Mouse (Mus musculus) urinary bladder, adult 18-20 months (tissue): Measurements from ENCODE around the gene Gm3952.

ENCODE experiments used
- DNase-seq, 2 experiments: peaks; one replicate each; pipeline ENCODE4 v3.0.0; 2022; ENCODE audit warnings: low spot score in 2 of 2, mixed read lengths in 2 of 2

The Gm3952 gene

DNA sequence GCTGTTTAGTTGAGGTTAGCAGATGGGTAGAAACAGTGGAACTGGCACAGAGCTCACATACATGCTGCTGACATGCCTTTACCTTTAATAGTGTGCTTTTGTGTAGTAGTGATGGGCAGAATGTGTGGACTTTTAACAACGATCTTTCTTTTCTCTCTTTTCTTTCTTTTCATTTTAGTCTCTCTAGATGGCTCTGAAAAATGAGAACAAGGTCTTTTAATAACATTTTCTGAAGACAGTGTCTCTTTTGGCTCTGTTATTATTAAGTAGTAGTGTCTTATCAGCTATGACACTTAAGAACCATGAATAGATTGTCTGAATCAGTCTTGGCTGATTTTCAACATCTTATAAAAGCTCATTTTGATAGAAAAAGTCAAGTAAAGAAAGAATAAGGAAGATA is at the start of gene Gm3952:
Gene Gm3952, minus strand, starts transcription at position 101 of the 400 bp plus-strand sequence.
- DNase-seq = no peak

DNA sequence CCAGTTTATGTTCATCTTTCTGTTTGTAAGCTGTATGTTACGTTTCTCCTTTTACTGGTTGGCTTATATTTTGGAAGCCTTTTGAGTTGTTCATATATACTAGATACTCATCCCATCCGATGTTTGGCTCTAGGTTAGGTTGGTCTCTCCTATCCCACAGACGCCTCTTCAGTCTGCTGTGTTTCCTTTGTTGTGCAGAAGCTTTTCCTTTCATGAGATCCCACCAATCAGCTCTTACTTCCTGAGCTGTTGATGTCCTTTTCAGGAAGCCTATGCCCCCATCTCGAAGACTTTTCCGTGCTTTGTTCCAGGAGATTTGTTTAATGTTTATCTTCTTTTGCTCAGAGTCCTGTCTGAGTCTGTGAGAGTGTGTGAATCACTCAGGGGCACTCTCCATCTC is 45.3 kb upstream of the Gm3952 start:
- DNase-seq = no peak

DNA sequence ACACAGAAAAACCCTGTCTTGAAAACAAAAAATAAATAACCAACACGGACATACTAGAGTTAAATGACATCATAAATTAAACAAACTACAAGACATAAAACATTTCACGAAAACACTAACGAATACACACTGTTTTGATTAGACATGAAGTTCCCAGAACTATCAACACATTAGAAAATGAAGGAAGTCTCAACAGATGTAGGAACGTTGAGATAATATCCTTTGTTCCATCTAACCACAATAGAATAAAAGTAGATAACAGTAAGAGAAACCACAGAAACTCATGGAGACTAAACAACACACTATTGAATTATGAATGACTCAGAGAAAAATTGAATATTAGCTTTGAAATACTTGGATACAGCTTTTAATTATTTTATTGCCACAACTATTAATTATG is 14.0 kb upstream of the Gm3952 start:
- DNase-seq = no peak

DNA sequence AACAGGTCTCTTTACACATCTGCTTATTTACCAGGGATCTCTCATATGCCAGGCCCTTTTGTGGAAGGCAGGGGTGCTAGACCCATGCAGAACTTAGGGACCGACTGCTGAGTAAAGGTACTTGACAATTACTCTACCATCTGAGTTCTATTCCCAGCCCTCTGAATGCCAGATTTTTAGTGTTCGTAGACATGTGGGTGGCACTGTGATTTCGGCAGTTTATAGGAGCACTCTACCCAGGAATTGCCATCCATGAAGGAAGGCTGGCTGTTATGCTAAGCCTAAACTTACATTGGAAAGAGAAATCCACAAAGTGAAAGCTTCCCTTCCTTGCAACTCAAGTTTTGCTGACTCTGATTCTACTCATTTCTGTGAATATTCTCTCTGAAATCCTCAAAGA is 62.8 kb downstream of the Gm3952 start:
- no peak for DNase-seq

DNA sequence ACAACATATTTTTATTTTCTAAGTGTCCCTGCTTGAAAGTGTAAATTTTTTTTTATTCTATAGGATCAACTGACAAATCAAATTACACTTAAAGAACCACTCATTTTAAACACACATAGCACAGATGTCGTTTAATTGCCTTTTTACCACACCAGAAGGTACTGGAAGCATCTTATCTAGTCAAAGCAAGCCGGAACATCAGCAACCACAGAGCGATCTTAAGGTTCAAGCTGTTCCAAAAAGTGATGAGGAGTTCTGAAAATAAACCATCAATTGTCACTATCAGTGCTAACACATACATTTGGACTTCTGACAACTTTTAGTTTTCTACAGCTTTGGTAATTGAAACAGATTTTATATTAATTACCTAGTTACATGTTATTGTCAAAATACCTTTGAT is 64.4 kb downstream of the Gm3952 start:
- no peak for DNase-seq

- DNase-seq = no peak
Observed at GRCm38 (mm10) chr8:128732254-128732653, 66.2 kb downstream of the Gm3952 start.

DNA sequence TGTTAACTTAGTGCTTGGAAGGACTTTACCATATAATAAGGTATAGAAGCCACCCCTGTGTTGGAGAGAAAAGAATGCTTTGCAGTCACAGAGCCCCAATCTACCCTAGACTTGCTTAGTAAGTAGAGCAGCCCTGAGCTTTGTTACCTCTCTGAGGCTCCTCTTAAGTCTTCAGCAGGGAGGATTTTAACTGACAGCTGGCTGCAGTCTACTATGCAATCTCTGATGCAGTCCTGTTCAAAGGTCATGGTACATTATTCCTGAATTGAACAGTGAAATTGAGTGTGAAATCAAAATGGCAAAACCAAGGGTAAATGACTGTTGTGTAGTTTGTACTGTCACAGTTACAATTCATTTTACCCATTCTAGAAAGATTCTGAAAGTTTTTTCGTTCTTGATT is 71.3 kb downstream of the Gm3952 start:
- DNase-seq = no peak

- DNase-seq = no peak
Observed at GRCm38 (mm10) chr8:128724819-128725218, 73.7 kb downstream of the Gm3952 start.

- no peak for DNase-seq
Observed at GRCm38 (mm10) chr8:128716184-128716583, 82.3 kb downstream of the Gm3952 start.

GRCm38 (mm10) chr8:128709261-128709660 is 89.2 kb downstream of the Gm3952 start:
- peak; percentile 46 to 62 for DNase-seq

DNA sequence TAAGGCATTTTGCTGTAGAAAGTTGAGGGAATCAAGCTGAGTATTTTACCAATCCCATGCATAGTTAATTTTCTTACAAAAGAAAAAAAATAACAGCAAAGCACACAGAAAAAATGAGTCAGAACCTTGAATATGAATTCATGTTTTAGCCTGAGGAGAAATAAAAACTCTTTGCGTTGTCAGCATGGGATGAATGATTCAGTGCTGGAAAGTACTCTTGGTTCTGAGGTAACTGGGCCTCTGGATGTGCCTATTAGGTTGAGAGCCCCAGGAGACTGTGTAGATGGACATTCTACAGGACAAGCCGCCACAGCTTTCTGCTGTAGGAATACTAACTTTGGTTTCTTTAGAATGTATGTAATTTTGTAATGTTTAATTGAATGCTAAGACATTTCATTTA is 93.7 kb downstream of the Gm3952 start:
- DNase-seq = no peak

- no peak for DNase-seq
Observed at GRCm38 (mm10) chr8:128704376-128704775, 94.1 kb downstream of the Gm3952 start.

DNA sequence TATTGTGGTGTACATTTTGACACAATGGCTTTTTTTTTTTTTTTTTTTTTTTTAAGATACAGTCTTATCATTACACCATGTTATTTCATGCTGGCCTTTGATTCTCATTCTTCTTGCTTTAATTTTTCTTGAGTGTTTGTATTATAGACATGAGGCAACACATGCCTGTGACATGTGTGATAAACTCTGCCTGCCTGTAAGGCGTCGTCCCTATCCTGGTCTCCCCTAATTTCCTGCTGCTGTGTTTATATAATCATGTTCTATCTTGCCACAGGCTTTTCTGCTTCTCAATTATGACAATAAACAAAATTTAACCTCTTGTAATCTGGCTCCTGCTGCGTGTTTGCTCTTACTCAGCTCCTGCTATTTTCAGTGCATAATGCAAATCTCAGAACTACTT is 100.5 kb downstream of the Gm3952 start:
- DNase-seq = no peak

DNA sequence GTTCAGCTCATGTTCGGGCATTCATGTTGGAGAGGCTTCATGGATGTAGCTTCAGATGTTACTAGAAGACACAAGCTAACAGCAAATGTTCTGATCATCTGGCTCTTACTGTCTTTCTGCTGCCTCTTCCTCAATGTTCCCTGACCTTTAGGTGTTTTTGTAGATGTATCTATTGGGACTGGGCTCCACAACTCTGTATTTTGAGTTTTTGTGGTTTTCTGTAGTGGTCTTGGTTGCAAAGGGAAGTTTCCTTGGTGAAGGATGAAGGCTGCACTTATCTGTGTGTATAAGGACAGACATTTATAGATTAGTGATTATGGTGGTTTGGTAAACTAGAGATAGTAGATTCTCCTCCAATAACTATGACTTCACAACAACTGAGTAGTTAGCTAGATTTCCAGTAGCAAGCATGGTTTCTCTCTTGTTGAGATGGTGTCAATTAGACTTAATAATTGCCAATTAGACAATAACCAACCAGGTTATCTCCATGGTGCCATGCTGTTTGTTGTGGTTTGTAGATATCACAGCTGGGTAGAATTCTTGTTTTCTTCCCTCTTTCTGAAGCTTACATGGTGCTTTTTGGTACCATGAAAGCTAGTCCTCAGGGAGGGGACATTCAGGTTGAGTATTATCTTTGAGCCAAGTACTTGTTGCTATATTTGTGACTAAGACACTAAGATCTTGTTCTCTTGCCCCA is 101.6 kb downstream of the Gm3952 start:
- DNase-seq = no peak
